8 mouse cellular contexts compared by ENCODE assay signal in the genomic region with DNA sequence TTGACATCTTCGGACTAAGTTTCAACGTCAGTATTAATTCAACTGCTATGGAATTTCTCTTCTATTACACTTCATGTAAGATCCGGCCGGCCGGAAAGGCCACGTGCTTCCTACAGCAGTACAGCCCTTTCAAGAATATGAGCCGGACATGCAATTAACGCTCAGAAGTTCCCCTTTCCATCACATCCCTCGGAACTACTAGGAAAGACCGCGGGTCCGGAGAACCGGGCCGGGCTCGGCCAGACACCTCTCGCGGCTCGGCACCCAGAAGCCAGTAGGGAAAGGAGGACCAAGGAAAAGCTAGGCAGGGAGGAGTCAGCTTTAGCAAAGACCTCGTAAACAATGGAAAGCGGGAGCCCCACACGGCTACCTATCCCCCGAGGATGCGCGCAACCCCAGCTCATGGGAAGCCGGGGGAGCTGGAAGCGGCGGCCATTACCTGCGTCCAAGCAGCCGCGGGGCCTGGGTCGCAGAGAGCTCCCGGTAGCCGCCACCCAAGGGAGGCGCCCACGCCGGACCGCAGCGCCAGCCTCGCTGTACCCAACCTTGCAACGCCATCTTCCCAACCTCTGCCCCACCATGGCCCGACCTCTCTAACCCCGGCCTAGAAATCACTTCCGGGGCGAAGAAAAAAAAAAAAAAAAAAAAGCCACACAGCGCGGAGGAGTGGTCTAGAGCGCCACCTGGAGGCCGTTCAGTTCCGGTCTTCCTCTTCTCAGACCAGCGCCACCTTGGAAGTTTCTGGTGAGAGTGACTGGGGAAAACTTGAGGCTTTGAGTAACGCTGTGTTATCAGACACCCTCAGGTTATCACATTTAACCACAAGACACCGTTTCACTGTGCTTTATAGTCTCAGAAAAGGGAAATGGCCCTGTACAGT. TPM values are rescaled to one million over a fixed set of nuclear protein-coding genes. Genes with fewer than 3 reads are reported as not detected.
DNase-seq lines count a peak whose midpoint lies in the region; ATAC-seq and TF ChIP-seq lines count a peak whose summit lies in the region.

A gene (minus strand): TSS at position 618 of the 880 bp plus-strand sequence.

- peak; percentile 87 for TF ChIP-seq CTCF in liver, adult 2 months (IDR thresholded peaks at IDR 0.05; ENCODE audit: low read depth, low read length)

- peaks cover 13% of the 10 kb centered on the region for H3K36me3 ChIP-seq in heart, embryonic 10.5 days
- H3K36me3 ChIP-seq in kidney, embryonic 15.5 days: peaks cover 11% of the 10 kb centered on the region
- H3K36me3 ChIP-seq in liver, adult 2 months (ENCODE audit: control insufficient read depth, insufficient read depth, low read length): peaks cover 5% of the 10 kb centered on the region
- H3K36me3 ChIP-seq in myocyte (ENCODE audit: control insufficient read depth, insufficient read depth): peaks cover 5% of the 10 kb centered on the region
- peaks cover 2% of the 10 kb centered on the region; the same call in 1 of the 2 replicates for H3K36me3 ChIP-seq in splenic B cell, adult 2 months (ENCODE audit: control insufficient read depth, insufficient read depth, low read length, poor library complexity, severe bottlenecking)

- 0 out of 2 replicates have a peak, but pooled peaks have one; percentile 28 for TF ChIP-seq POLR2A in liver, adult 2 months (IDR thresholded peaks at IDR 0.05; ENCODE audit: extremely low read depth, insufficient read depth, low read length)
- peak; percentile 73 for TF ChIP-seq POLR2A in myocyte (IDR thresholded peaks at IDR 0.05; ENCODE audit: insufficient read length, low read depth)

- peak; percentile 89 for ATAC-seq in erythroblast, adult 5-6 weeks (replicated peaks; ENCODE audit: low FRiP score, poor library complexity, severe bottlenecking)
- ATAC-seq in kidney, embryonic 15.5 days (replicated peaks; ENCODE audit: low FRiP score): peak; percentile 88

- H3K4me3 ChIP-seq in heart, embryonic 10.5 days: peak within 1 kb of the TSS; percentile 88
- H3K4me3 ChIP-seq in kidney, embryonic 15.5 days (replicated peaks): peak within 1 kb of the TSS; percentile 93
- peak within 1 kb of the TSS; percentile 87 for H3K4me3 ChIP-seq in liver, adult 2 months (ENCODE audit: insufficient read depth, low read depth, low read length)
- H3K4me3 ChIP-seq in myocyte: peak within 1 kb of the TSS; percentile 90

- no peaks in the 10 kb centered on the region for H3K27me3 ChIP-seq in heart, embryonic 10.5 days (ENCODE audit: insufficient read depth, poor library complexity, severe bottlenecking)
- H3K27me3 ChIP-seq in kidney, embryonic 15.5 days: no peaks in the 10 kb centered on the region
- no peaks in the 10 kb centered on the region for H3K27me3 ChIP-seq in liver, adult 2 months (ENCODE audit: control insufficient read depth, insufficient read depth, low read length)
- H3K27me3 ChIP-seq in myocyte (ENCODE audit: control insufficient read depth, insufficient read depth, insufficient read length): no peaks in the 10 kb centered on the region
- no peaks in the 10 kb centered on the region for H3K27me3 ChIP-seq in splenic B cell, adult 2 months (ENCODE audit: control insufficient read depth, insufficient read depth, low read length, poor library complexity, severe bottlenecking)

- under 1% methylated on average over 52 of the region's 52 CpGs for WGBS in heart, embryonic 10.5 days
- WGBS in kidney, embryonic 15.5 days: under 1% methylated on average over 52 of the region's 52 CpGs
- WGBS in liver, adult 2 months: under 1% methylated on average over 52 of the region's 52 CpGs

- peak within 1 kb of the TSS; percentile 79 for H3K9ac ChIP-seq in kidney, embryonic 15.5 days
- H3K9ac ChIP-seq in liver, adult 2 months (ENCODE audit: low read depth, low read length): peak within 1 kb of the TSS; percentile 77

- H3K4me2 ChIP-seq in kidney, embryonic 15.5 days: peak within 1 kb of the TSS; percentile 77
- peak within 1 kb of the TSS; percentile 96 for H3K4me2 ChIP-seq in myocyte (ENCODE audit: low read depth)

- no peaks in the 10 kb centered on the region for H3K9me3 ChIP-seq in heart, embryonic 10.5 days
- H3K9me3 ChIP-seq in kidney, embryonic 15.5 days (replicated peaks): no peaks in the 10 kb centered on the region

- peak; percentile 83 to 85 for DNase-seq in B cell, adult 2 months
- peak; percentile 95 for DNase-seq in brain, adult 2 months (ENCODE audit: low read depth, low spot score)
- peak; percentile 93 for DNase-seq in heart, embryonic 10.5 days (ENCODE audit: low spot score)
- DNase-seq in liver, adult 2 months (ENCODE audit: extremely low read depth, low read depth, low spot score): peak; percentile 79
- peak; percentile 97 for DNase-seq in splenic B cell, adult 2 months (ENCODE audit: low read depth, low spot score)

- H3ac ChIP-seq in myocyte (ENCODE audit: control insufficient read depth, insufficient read length): peak within 1 kb of the TSS; percentile 77

- peaks cover 22% of the 10 kb centered on the region for H3K4me1 ChIP-seq in heart, embryonic 10.5 days
- H3K4me1 ChIP-seq in kidney, embryonic 15.5 days: peaks cover 17% of the 10 kb centered on the region
- peaks cover 8% of the 10 kb centered on the region for H3K4me1 ChIP-seq in liver, adult 2 months (ENCODE audit: control insufficient read depth, insufficient read depth, low read length)

- peak within 1 kb of the TSS; percentile 95 for H3K27ac ChIP-seq in heart, embryonic 10.5 days
- peak within 1 kb of the TSS; percentile 82 for H3K27ac ChIP-seq in kidney, embryonic 15.5 days
- peak within 1 kb of the TSS; percentile 51 for H3K27ac ChIP-seq in liver, adult 2 months (replicated peaks; ENCODE audit: insufficient read depth, low read depth, low read length)

- H3K79me2 ChIP-seq in liver, adult 2 months (ENCODE audit: control insufficient read depth, insufficient read depth, low read length): peaks cover 21% of the 10 kb centered on the region
- H3K79me2 ChIP-seq in myocyte (ENCODE audit: control insufficient read depth, insufficient read depth): peaks cover 41% of the 10 kb centered on the region

TF ChIP-seq in myocyte, 11 proteins besides CTCF, POLR2A, EP300 and RAD21:
- TF ChIP-seq TCF12 (IDR thresholded peaks at IDR 0.05; ENCODE audit: insufficient read depth, poor library complexity, severe bottlenecking) (no peak), MAX (IDR thresholded peaks at IDR 0.05; ENCODE audit: low read depth) (peak; percentile 61), POLR2AphosphoS2 (IDR thresholded peaks at IDR 0.05; ENCODE audit: insufficient read length, low read depth) (peak; percentile 61), USF1 (IDR thresholded peaks at IDR 0.05; ENCODE audit: low read depth) (peak; percentile 27)
TF ChIP-seq in myocyte: peak in this region for 3.

RNA-seq across cellular contexts. Expression of the gene that starts here (rescaled TPM):
- 31.3 and 47.3 TPM in 2 replicates for total RNA-seq in erythroblast, adult 5-6 weeks (2015; ENCODE audit: low replicate concordance)
- total RNA-seq in erythroblast, adult 5-6 weeks (2017; ENCODE audit: low replicate concordance): 7.1 and 30.9 TPM in 2 replicates
- polyA plus RNA-seq in heart, embryonic 10.5 days (2016; fragmentation: Nextera tagmentation; extraction: Ambion mirVana): 97.5 and 115 TPM in 2 replicates
- 87.8 and 99.9 TPM in 2 replicates for polyA plus RNA-seq in kidney, embryonic 15.5 days (2015; fragmentation: Nextera tagmentation; extraction: Ambion mirVana)
- 35.6 and 36.3 TPM in 2 replicates for total RNA-seq in liver, adult 2 months (2014; rRNA removed)
- 36.8 and 42.4 TPM in 2 replicates for polyA plus RNA-seq in liver, adult 2 months (2012; rRNA removed)
- 151 TPM for polyA plus RNA-seq in myocyte (2012; fragmentation: generic; extraction: Trizol)

Comparison
In these comparisons a context has a peak if more than half of its experiments do, and no peak if none do; other contexts are left out.
1. Peak in every context shown above with its lines: DNase-seq, ATAC-seq, H3K4me3 ChIP-seq and H3K27ac ChIP-seq.